Mouse (Mus musculus) hindbrain, embryonic 12.5 days (tissue): ENCODE data around the gene Gm3468. TPM values are rescaled to one million over a fixed set of nuclear protein-coding genes. Genes with fewer than 3 reads are reported as not detected.
"Not testable (repeated sequence)": the region's sequence is repeated elsewhere in the genome, so short reads cannot be mapped to it uniquely, and the experiment has no call there.

ENCODE experiments used
- ATAC-seq: fragments of 200-750 bp; cut with Nextera tagmentation; 2 replicates; pipeline ENCODE4 v1.8.0; 2017; ENCODE audit warnings: moderate TSS enrichment; ENCODE audit not compliant: low FRiP score
- H3K27ac ChIP-seq: fragments of 300-500 bp; sonication (generic); 2 replicates; pipeline ENCODE4 v1.5.1; 2016; ENCODE audit warnings: mild to moderate bottlenecking
- H3K27me3 ChIP-seq: fragments of 300-500 bp; sonication (generic); 2 replicates; pipeline ENCODE4 v1.6.1; 2016; ENCODE audit warnings: mild to moderate bottlenecking
- H3K36me3 ChIP-seq: fragments of 300-500 bp; sonication (generic); 2 replicates; pipeline ENCODE4 v1.6.1; 2016; ENCODE audit warnings: mild to moderate bottlenecking
- H3K4me1 ChIP-seq: fragments of 300-500 bp; sonication (generic); 2 replicates; pipeline ENCODE4 v1.6.1; 2016
- H3K4me2 ChIP-seq: fragments of 300-500 bp; sonication (generic); replicated peaks from 2 replicates; pipeline ENCODE4 v1.6.1; 2016; ENCODE audit warnings: mild to moderate bottlenecking
- H3K4me3 ChIP-seq: fragments of 300-500 bp; sonication (generic); 2 replicates; pipeline ENCODE4 v1.5.1; 2016; ENCODE audit warnings: mild to moderate bottlenecking
- H3K9ac ChIP-seq: fragments of 300-500 bp; sonication (generic); 2 replicates; pipeline ENCODE4 v1.6.1; 2016; ENCODE audit warnings: mild to moderate bottlenecking, moderate library complexity
- H3K9me3 ChIP-seq: fragments of 300-500 bp; sonication (generic); replicated peaks from 2 replicates; pipeline ENCODE4 v1.6.1; 2016; ENCODE audit warnings: mild to moderate bottlenecking
- WGBS: fragments of 180-500 bp; shearing (Covaris S2); methylation state at CpG from one replicate; pipeline ENCODE4 v1.1.7; 2016; 5-methylcytosine and 5-hydroxymethylcytosine counted together
- polyA plus RNA-seq: library from polyadenylated mRNA; unstranded; fragments of >200 nt; fragmentation: Nextera tagmentation; extraction: Ambion mirVana; gene quantifications from 2 replicates; pipeline ENCODE4 v1.2.1, GENCODE M21; 2016

The Gm3468 gene
- polyA plus RNA-seq, result 2.9 and 3.0 TPM in 2 replicates

- ATAC-seq, result peak; percentile 90
- under 1% methylated on average over 43 of the region's 51 CpGs for WGBS
- H3K4me1 ChIP-seq, H3K27ac ChIP-seq, H3K9me3 ChIP-seq, H3K27me3 ChIP-seq, H3K36me3 ChIP-seq: not testable (repeated sequence)
- H3K4me3 ChIP-seq, result peak within 1 kb of the TSS; percentile 37
- peak within 1 kb of the TSS; percentile 35; the same call in 1 of the 2 replicates for H3K9ac ChIP-seq
- peak within 1 kb of the TSS; percentile 50 for H3K4me2 ChIP-seq
Observed at GRCm38 (mm10) chr14:6108272-6108925, at the start of gene Gm3468. Gene Gm3468, minus strand, starts transcription at chr14:6108665.

GRCm38 (mm10) chr14:6125707-6126106 lies 17.2 kb upstream of the Gm3468 start, which contains the start of gene Gm3476:
Gene Gm3476, minus strand, starts transcription at chr14:6125807.
- not testable (repeated sequence) for H3K27ac ChIP-seq, H3K36me3 ChIP-seq, H3K9me3 ChIP-seq, ATAC-seq, H3K4me2 ChIP-seq, H3K4me3 ChIP-seq, H3K4me1 ChIP-seq, H3K27me3 ChIP-seq, H3K9ac ChIP-seq
- no CpG with 5 or more reads among the region's 1 CpGs for WGBS

- H3K27me3 ChIP-seq, H3K9me3 ChIP-seq, H3K36me3 ChIP-seq, H3K9ac ChIP-seq, H3K27ac ChIP-seq, ATAC-seq, H3K4me1 ChIP-seq: not testable (repeated sequence)
- WGBS, result 10% methylated on average over 9 of the region's 9 CpGs
- H3K4me3 ChIP-seq, result peak overlapping the region; percentile 37
- peak overlapping the region; percentile 50 for H3K4me2 ChIP-seq
Observed at GRCm38 (mm10) chr14:6107500-6107899, 965 bp downstream of the Gm3468 start.

GRCm38 (mm10) chr14:6093842-6094241 lies 14.6 kb downstream of the Gm3468 start, which contains the start of gene Gm8206:
Gene Gm8206, minus strand, starts transcription at chr14:6093942.
- not testable (repeated sequence) for ATAC-seq, H3K4me1 ChIP-seq, H3K4me2 ChIP-seq, H3K9me3 ChIP-seq, H3K27ac ChIP-seq, H3K27me3 ChIP-seq, H3K4me3 ChIP-seq, H3K9ac ChIP-seq, H3K36me3 ChIP-seq
- 97% methylated on average over 2 of the region's 3 CpGs for WGBS

- not testable (repeated sequence) for H3K4me3 ChIP-seq, H3K27me3 ChIP-seq, H3K9ac ChIP-seq, H3K36me3 ChIP-seq, H3K4me1 ChIP-seq, ATAC-seq, H3K27ac ChIP-seq, H3K9me3 ChIP-seq, H3K4me2 ChIP-seq
- 91% methylated on average over 4 of the region's 4 CpGs for WGBS
Observed at GRCm38 (mm10) chr14:6058167-6058566, 50.3 kb downstream of the Gm3468 start, which contains the start of gene Gm6337. Gene Gm6337, minus strand, starts transcription at chr14:6058267.

Other genes starting within 250 kb of the Gm3468 start
- gene Gm8237, start 228.3 kb downstream of the Gm3468 start, polyA plus RNA-seq, result 0.37 and 0.42 TPM in 2 replicates
- 1.5 and 1.7 TPM in 2 replicates for gene Gm3248, start 146.9 kb downstream of the Gm3468 start, polyA plus RNA-seq
- not detected in 2 replicates for gene Gm3453, start 129.5 kb downstream of the Gm3468 start, polyA plus RNA-seq
- gene Gm6337, start 50.4 kb downstream of the Gm3468 start, polyA plus RNA-seq, result not detected in 2 replicates
- 0.80 and 0.96 TPM in 2 replicates for gene Gm8206, start 14.7 kb downstream of the Gm3468 start, polyA plus RNA-seq
- gene Gm3476, start 17.1 kb upstream of the Gm3468 start, polyA plus RNA-seq, result not detected in 2 replicates
- not detected in 2 replicates for gene Gm21560, start 110.6 kb upstream of the Gm3468 start, polyA plus RNA-seq
- gene Gm3411, start 178.6 kb upstream of the Gm3468 start, polyA plus RNA-seq, result 3.4 and 3.8 TPM in 2 replicates
- gene Gm21103, start 196.2 kb upstream of the Gm3468 start, polyA plus RNA-seq, result not detected in 2 replicates
- not detected in 2 replicates for gene Gm3618, start 235.0 kb upstream of the Gm3468 start, polyA plus RNA-seq